In genomic region chr3:95263089-95263739, GRCm38 (mm10) we compare ENCODE assay signal across 9 mouse cellular contexts. TPM values are rescaled to one million over a fixed set of nuclear protein-coding genes. Genes with fewer than 3 reads are reported as not detected.
DNase-seq lines count a peak whose midpoint lies in the region; ATAC-seq and TF ChIP-seq lines count a peak whose summit lies in the region.
"Had no signal": no experiment of that assay in that cellular context is flagged by ENCODE, and none has a peak within 500 bp of the region (broad histone marks: within the 10 kb centered on the region; RNA-seq: fewer than 3 reads in every experiment).

No protein-coding gene starts in this region.

- 55% methylated on average over 11 of the region's 11 CpGs for WGBS in forebrain, postnatal 0 days
- WGBS in forebrain, embryonic 16.5 days = 55% methylated on average over 11 of the region's 11 CpGs
- 43% methylated on average over 11 of the region's 11 CpGs for WGBS in embryonic facial prominence, embryonic 14.5 days
- 53% methylated on average over 11 of the region's 11 CpGs for WGBS in spleen, adult 2 months

- H3K9ac ChIP-seq in forebrain, postnatal 0 days = no peak overlapping the region
- H3K9ac ChIP-seq in forebrain, embryonic 16.5 days (replicated peaks; ENCODE audit: low read depth, low read length) = no peak overlapping the region
- no peak overlapping the region for H3K9ac ChIP-seq in embryonic facial prominence, embryonic 14.5 days (ENCODE audit: low read depth, low read length)
- H3K9ac ChIP-seq: lung, embryonic 15.5 days had no signal

- TF ChIP-seq CTCF in forebrain, postnatal 0 days (IDR thresholded peaks at IDR 0.05; ENCODE audit: low read depth) = peak; percentile 68
- peak; percentile 93 for TF ChIP-seq CTCF in spleen, adult 2 months (IDR thresholded peaks at IDR 0.05; ENCODE audit: extremely low read depth, insufficient read depth, insufficient read length, insufficient replicate concordance)

- no peak overlapping the region for H3K4me3 ChIP-seq in forebrain, postnatal 0 days (ENCODE audit: low read depth, low read length)
- no peak overlapping the region for H3K4me3 ChIP-seq in forebrain, embryonic 16.5 days (replicated peaks; ENCODE audit: low read length)
- no peak overlapping the region for H3K4me3 ChIP-seq in embryonic facial prominence, embryonic 14.5 days (ENCODE audit: low read depth, low read length)
- no peak overlapping the region for H3K4me3 ChIP-seq in spleen, adult 2 months (ENCODE audit: extremely low read depth, insufficient read depth, insufficient read length)
- H3K4me3 ChIP-seq: lung, embryonic 15.5 days had no signal

- no peak overlapping the region for H3K27ac ChIP-seq in forebrain, postnatal 0 days (ENCODE audit: low read depth, low read length)
- H3K27ac ChIP-seq in forebrain, embryonic 16.5 days (ENCODE audit: low read length) = no peak overlapping the region
- no peak overlapping the region for H3K27ac ChIP-seq in embryonic facial prominence, embryonic 14.5 days (replicated peaks; ENCODE audit: low read depth, low read length)
- no peak overlapping the region for H3K27ac ChIP-seq in spleen, adult 2 months (ENCODE audit: insufficient read depth, low read length)
- H3K27ac ChIP-seq: lung, embryonic 15.5 days had no signal

- H3K36me3 ChIP-seq in forebrain, postnatal 0 days (ENCODE audit: insufficient read depth) = peaks cover 62% of the 10 kb centered on the region
- peaks cover 26% of the 10 kb centered on the region for H3K36me3 ChIP-seq in forebrain, embryonic 16.5 days (ENCODE audit: control insufficient read depth, insufficient read depth)
- peaks cover 90% of the 10 kb centered on the region for H3K36me3 ChIP-seq in embryonic facial prominence, embryonic 14.5 days (ENCODE audit: control insufficient read depth, insufficient read depth, low read length)
- H3K36me3 ChIP-seq in spleen, adult 2 months (ENCODE audit: control insufficient read depth, insufficient read depth, low read length) = peaks cover 13% of the 10 kb centered on the region

- H3K4me1 ChIP-seq in forebrain, postnatal 0 days (ENCODE audit: insufficient read depth) = no peaks in the 10 kb centered on the region
- no peaks in the 10 kb centered on the region for H3K4me1 ChIP-seq in forebrain, embryonic 16.5 days (replicated peaks; ENCODE audit: control insufficient read depth, insufficient read depth, low read length)
- no peaks in the 10 kb centered on the region for H3K4me1 ChIP-seq in embryonic facial prominence, embryonic 14.5 days (ENCODE audit: control insufficient read depth, insufficient read depth, low read length)
- no peaks in the 10 kb centered on the region for H3K4me1 ChIP-seq in spleen, adult 2 months (ENCODE audit: control insufficient read depth, insufficient read depth, insufficient read length)
- H3K4me1 ChIP-seq: lung, embryonic 15.5 days had no signal

- peak; percentile 40 for DNase-seq in forebrain, postnatal 0 days
- DNase-seq in T-cell, adult 2 months (ENCODE audit: low spot score) = peak; percentile 73
- peak; percentile 57 for DNase-seq in embryonic facial prominence, embryonic 14.5 days (ENCODE audit: low spot score)
- peak; percentile 78 for DNase-seq in heart, postnatal 4 days
- peak; percentile 57 for DNase-seq in layer of hippocampus, adult 9-11 months
- DNase-seq in lung, postnatal 25 days (ENCODE audit: low spot score) = peak; percentile 83
- peak; percentile 44 to 79 for DNase-seq in spleen, adult 2 months (ENCODE audit: low read depth in 1 of 2, low spot score in 2 of 2)

- no peaks in the 10 kb centered on the region for H3K27me3 ChIP-seq in forebrain, postnatal 0 days (ENCODE audit: insufficient read depth, low read length)
- no peaks in the 10 kb centered on the region for H3K27me3 ChIP-seq in forebrain, embryonic 16.5 days (replicated peaks; ENCODE audit: control insufficient read depth, insufficient read depth, low read length)
- no peaks in the 10 kb centered on the region for H3K27me3 ChIP-seq in embryonic facial prominence, embryonic 14.5 days (replicated peaks; ENCODE audit: control insufficient read depth, insufficient read depth, low read length)
- H3K27me3 ChIP-seq in spleen, adult 2 months (ENCODE audit: control insufficient read depth, insufficient read depth, low read length) = no peaks in the 10 kb centered on the region
- H3K27me3 ChIP-seq: lung, embryonic 15.5 days had no signal

- H3K4me2 ChIP-seq in forebrain, postnatal 0 days (ENCODE audit: low read depth) = no peak overlapping the region
- H3K4me2 ChIP-seq in forebrain, embryonic 16.5 days (ENCODE audit: low read length) = no peak overlapping the region
- H3K4me2 ChIP-seq in embryonic facial prominence, embryonic 14.5 days (ENCODE audit: low read depth, low read length) = no peak overlapping the region
- H3K4me2 ChIP-seq: lung, embryonic 15.5 days had no signal

- H3K9me3 ChIP-seq in forebrain, postnatal 0 days (ENCODE audit: low read length) = no peaks in the 10 kb centered on the region
- H3K9me3 ChIP-seq in forebrain, embryonic 16.5 days (ENCODE audit: control insufficient read depth, low read length) = no peaks in the 10 kb centered on the region
- H3K9me3 ChIP-seq in embryonic facial prominence, embryonic 14.5 days (ENCODE audit: control insufficient read depth, low read length) = no peaks in the 10 kb centered on the region
- H3K9me3 ChIP-seq: lung, embryonic 15.5 days had no signal

- TF ChIP-seq POLR2A in spleen, adult 2 months (IDR thresholded peaks at IDR 0.05; ENCODE audit: low read depth, low read length) = no peak

- ATAC-seq in forebrain, postnatal 0 days = no peak
- no peak for ATAC-seq in forebrain, embryonic 16.5 days
- ATAC-seq in embryonic facial prominence, embryonic 14.5 days (ENCODE audit: low read depth) = no peak

RNA-seq across cellular contexts. Expression of gene Bnipl, which starts 12.2 kb away (rescaled TPM):
- 0.23 and 0.33 TPM in 2 replicates for total RNA-seq in forebrain, postnatal 0 days (2014; rRNA removed)
- polyA plus RNA-seq in forebrain, postnatal 0 days (2015; fragmentation: Nextera tagmentation; extraction: Ambion mirVana) = not detected in 2 replicates
- 0.23 TPM in 1 of 2 replicates, not detected in the other for polyA plus RNA-seq in forebrain, embryonic 16.5 days (2015; fragmentation: Nextera tagmentation; extraction: Ambion mirVana)
- 6.1 and 6.9 TPM in 2 replicates for polyA plus RNA-seq in embryonic facial prominence, embryonic 14.5 days (2014; fragmentation: Nextera tagmentation; extraction: Ambion mirVana)
- total RNA-seq in heart, postnatal 4 days (2021) = not detected
- polyA plus RNA-seq in spleen, adult 2 months (2012; rRNA removed) = 0.07 TPM in 1 of 2 replicates, not detected in the other

RNA-seq across cellular contexts. Expression of gene Mindy1, which starts 17.9 kb away (rescaled TPM):
- total RNA-seq in forebrain, postnatal 0 days (2014; rRNA removed) = 29.5 and 35.4 TPM in 2 replicates
- 33.6 and 38.9 TPM in 2 replicates for polyA plus RNA-seq in forebrain, postnatal 0 days (2015; fragmentation: Nextera tagmentation; extraction: Ambion mirVana)
- polyA plus RNA-seq in forebrain, embryonic 16.5 days (2015; fragmentation: Nextera tagmentation; extraction: Ambion mirVana) = 43.6 and 44.3 TPM in 2 replicates
- 37.7 and 44.9 TPM in 2 replicates for polyA plus RNA-seq in embryonic facial prominence, embryonic 14.5 days (2014; fragmentation: Nextera tagmentation; extraction: Ambion mirVana)
- total RNA-seq in heart, postnatal 4 days (2021) = 10 to 100 TPM; 23.1 to 28.0 TPM
- polyA plus RNA-seq in spleen, adult 2 months (2012; rRNA removed) = 44.8 and 51.0 TPM in 2 replicates

RNA-seq across cellular contexts. Expression of gene Prune1, which starts 18.7 kb away (rescaled TPM):
- 47.2 and 59.0 TPM in 2 replicates for total RNA-seq in forebrain, postnatal 0 days (2014; rRNA removed)
- polyA plus RNA-seq in forebrain, postnatal 0 days (2015; fragmentation: Nextera tagmentation; extraction: Ambion mirVana) = 51.4 and 60.4 TPM in 2 replicates
- 45.8 and 55.6 TPM in 2 replicates for polyA plus RNA-seq in forebrain, embryonic 16.5 days (2015; fragmentation: Nextera tagmentation; extraction: Ambion mirVana)
- 24.2 and 24.4 TPM in 2 replicates for polyA plus RNA-seq in embryonic facial prominence, embryonic 14.5 days (2014; fragmentation: Nextera tagmentation; extraction: Ambion mirVana)
- 10 to 100 TPM; 33.2 to 36.3 TPM for total RNA-seq in heart, postnatal 4 days (2021)
- 7.7 and 8.9 TPM in 2 replicates for polyA plus RNA-seq in spleen, adult 2 months (2012; rRNA removed)

RNA-seq across cellular contexts. Expression of gene Gm128, which starts 21.8 kb away (rescaled TPM):
- total RNA-seq in forebrain, postnatal 0 days (2014; rRNA removed) = 0.29 TPM in 1 of 2 replicates, not detected in the other
- 0.11 and 0.28 TPM in 2 replicates for polyA plus RNA-seq in forebrain, postnatal 0 days (2015; fragmentation: Nextera tagmentation; extraction: Ambion mirVana)
- 0.27 TPM in 1 of 2 replicates, not detected in the other for polyA plus RNA-seq in forebrain, embryonic 16.5 days (2015; fragmentation: Nextera tagmentation; extraction: Ambion mirVana)
- polyA plus RNA-seq in embryonic facial prominence, embryonic 14.5 days (2014; fragmentation: Nextera tagmentation; extraction: Ambion mirVana) = 0.38 and 0.41 TPM in 2 replicates
- total RNA-seq in heart, postnatal 4 days (2021) = under 1 TPM in 1 of 2 experiments, not detected in 1; 0.14 TPM
- 0.18 and 0.52 TPM in 2 replicates for polyA plus RNA-seq in spleen, adult 2 months (2012; rRNA removed)

RNA-seq across cellular contexts. Expression of gene Mllt11, which starts 31.2 kb away (rescaled TPM):
- 207 and 235 TPM in 2 replicates for total RNA-seq in forebrain, postnatal 0 days (2014; rRNA removed)
- polyA plus RNA-seq in forebrain, postnatal 0 days (2015; fragmentation: Nextera tagmentation; extraction: Ambion mirVana) = 578 and 712 TPM in 2 replicates
- polyA plus RNA-seq in forebrain, embryonic 16.5 days (2015; fragmentation: Nextera tagmentation; extraction: Ambion mirVana) = 263 and 264 TPM in 2 replicates
- polyA plus RNA-seq in embryonic facial prominence, embryonic 14.5 days (2014; fragmentation: Nextera tagmentation; extraction: Ambion mirVana) = 36.9 and 37.2 TPM in 2 replicates
- total RNA-seq in heart, postnatal 4 days (2021) = 1 to 10 TPM; 7.4 to 8.1 TPM
- 15.5 and 16.2 TPM in 2 replicates for polyA plus RNA-seq in spleen, adult 2 months (2012; rRNA removed)
